Mouse (Mus musculus) ES-E14 (cell line): Measurements from ENCODE around the gene Gm36210.

Experiments
- CHD2 ChIP-seq: IDR thresholded peaks from 2 replicates; pipeline ENCODE4 v1.6.1; 2014; ENCODE audit warnings: mild to moderate bottlenecking, low read depth, low read length, inconsistent platforms
- ZNF384 ChIP-seq: IDR thresholded peaks from 2 replicates; pipeline ENCODE4 v1.6.1; 2012; ENCODE audit warnings: low read depth, low read length, inconsistent platforms

- TF ChIP-seq CHD2 (peak; percentile 97), ZNF384 (no peak)
These were observed 33.8 kb upstream of the Gm36210 start for GRCm38 (mm10) chr7:4940068-4940479.
